Mouse (Mus musculus): ENCODE data around the gene Rhot2.
"Not testable (repeated sequence)": the region's sequence is repeated elsewhere in the genome, so short reads cannot be mapped to it uniquely, and the experiment has no call there.

Rhot2 gene

DNA sequence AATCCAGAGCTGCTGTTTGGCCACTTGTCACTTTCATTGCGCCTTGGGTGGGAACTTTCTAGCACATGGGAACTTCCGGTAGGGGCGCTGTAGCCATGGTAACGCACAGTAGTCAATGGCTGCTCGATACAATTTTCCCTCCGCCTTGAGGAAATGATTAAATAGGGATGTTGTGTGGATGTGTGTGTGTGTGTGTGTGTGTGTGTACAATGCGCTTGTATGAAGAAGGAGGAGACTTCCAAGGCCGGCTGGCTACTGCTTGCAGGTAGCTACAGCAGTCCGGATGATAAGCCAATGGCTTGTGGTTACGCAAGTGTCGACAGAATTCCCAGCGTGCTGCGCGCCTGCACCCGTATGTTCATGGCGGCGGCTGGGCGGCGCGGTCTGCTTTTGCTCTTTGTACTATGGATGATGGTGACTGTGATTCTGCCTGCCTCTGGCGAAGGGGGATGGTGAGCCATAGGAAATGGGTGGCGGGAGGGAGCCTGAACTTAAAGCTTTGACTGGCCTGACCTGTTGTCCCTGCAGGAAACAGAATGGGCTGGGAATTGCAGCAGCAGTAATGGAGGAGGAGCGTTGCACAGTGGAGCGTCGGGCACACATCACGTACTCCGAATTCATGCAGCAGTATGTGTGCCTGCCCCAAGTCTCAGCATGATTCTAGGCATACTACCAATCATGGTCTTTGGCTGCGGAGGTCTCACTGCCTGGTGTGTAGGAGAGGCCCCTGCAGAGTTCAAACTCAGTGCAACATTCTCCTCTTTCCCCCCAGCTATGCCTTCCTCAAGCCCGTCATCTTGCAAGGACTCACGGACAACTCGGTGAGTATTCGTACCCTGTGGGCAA lies 15.7 kb downstream of the Rhot2 start, which contains the start of gene Jmjd8:
Gene Jmjd8, plus strand, starts transcription at position 156 of the 846 bp plus-strand sequence.
- peak; percentile 73 to 75 for DNase-seq (ENCODE audit: low spot score in 2 of 2)

DNA sequence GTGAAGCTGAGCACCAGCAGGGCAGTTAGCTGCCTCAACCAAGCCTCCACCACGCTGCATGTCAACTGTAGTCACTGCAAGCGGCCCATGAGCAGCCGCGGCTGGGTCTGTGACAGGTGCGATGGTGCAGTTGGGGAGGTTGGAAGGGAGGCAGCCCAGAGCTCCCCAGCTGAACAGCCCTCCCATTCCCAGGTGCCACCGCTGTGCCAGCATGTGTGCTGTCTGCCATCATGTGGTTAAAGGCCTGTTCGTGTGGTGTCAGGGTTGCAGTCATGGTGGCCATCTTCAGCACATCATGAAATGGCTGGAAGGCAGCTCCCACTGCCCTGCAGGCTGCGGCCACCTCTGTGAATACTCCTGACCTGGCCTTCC lies 16.4 kb downstream of the Rhot2 start:
- DNase-seq (ENCODE audit: low spot score in 2 of 2): no peak

DNA sequence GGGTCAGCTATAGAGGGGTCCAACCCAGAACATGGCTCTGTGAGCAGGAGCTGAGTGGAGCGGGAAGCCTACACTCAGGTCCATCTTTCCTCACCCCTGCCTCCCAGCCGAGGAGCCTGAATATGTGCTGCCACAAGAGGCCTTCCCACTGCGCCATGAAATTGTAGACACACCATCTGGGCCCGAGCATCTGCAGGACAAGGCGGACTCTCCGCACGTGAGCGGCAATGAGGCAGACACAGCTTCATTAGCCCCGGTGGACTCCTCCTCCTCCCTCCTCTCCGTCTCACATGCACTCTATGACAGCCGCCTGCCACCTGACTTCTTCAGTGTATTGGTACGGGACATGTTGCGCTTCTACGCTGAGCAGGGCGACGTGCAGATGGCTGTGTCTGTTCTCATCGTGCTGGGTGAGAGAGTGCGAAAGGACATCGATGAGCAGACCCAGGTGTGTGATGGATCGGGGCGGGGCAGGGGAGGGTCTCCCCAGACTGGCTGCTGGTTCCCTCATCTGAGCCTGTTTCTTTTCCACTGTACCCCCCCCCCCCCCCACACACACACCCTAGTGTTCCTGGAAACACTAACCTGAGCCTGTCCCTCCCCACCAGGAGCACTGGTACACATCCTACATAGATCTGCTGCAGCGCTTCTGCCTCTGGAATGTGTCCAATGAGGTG lies 17.0 kb downstream of the Rhot2 start:
- no peak for DNase-seq (ENCODE audit: low spot score in 2 of 2)

DNA sequence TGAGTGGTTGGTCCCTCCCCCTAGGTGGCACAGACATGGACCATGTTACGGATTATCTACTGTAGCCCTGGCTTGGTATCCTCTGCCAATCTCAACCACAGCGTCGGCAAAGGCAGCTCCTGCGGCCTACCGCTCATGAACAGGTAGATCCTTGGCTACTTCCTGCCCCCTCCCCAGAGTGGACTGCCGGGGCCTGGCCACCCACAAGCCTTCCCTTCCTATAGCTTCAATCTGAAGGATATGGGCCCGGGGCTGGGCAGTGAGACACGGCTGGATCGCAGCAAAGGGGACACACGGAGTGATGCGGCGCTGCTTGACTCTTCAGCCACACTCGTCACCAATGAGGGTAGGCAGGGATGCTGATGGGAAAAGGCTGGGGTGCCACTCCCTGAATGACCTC lies 17.6 kb downstream of the Rhot2 start:
- no peak for DNase-seq (ENCODE audit: low spot score in 2 of 2)

DNA sequence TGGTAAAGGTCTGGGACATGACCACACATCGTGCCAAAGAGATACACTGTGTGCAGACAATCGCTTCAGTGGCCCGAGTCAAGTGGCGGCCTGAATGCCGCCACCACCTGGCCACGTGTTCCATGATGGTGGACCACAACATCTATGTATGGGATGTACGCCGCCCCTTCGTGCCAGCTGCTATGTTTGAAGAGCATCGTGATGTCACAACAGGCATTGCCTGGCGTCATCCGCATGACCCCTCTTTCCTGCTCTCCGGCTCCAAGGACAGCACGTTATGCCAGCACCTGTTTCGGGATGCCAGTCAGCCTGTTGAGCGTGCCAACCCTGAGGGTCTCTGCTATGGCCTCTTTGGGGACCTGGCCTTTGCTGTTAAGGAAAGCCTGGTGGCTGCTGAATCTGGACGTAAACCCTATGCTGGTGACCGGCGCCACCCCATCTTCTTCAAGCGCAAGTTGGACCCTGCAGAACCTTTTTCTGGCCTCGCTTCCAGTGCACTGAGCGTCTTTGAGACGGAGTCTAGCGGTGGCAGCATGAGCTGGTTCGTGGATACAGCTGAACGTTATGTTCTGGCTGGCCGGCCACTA lies 18.6 kb downstream of the Rhot2 start:
- no peak for DNase-seq (ENCODE audit: low spot score in 2 of 2)

DNA sequence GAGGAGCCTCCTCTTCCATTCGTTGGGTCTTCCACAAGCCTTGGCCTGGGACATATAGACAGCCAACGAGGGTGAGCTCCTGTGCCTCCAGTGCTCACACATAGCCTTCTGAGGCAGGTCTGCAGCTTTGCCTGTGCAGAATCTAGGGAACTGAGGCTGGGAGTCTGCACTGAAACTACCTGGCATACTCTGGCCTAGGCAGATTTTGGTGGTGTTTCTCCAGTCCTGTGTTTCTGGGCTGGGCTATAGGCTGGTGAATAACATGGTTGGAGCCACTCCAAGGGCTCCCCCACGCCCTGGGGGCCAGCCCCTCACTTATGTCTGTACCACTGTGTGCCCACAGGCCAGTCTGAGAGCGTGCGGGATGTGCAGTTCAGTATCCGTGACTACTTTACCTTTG lies 19.3 kb downstream of the Rhot2 start:
- DNase-seq (ENCODE audit: low spot score in 2 of 2): no peak

DNA sequence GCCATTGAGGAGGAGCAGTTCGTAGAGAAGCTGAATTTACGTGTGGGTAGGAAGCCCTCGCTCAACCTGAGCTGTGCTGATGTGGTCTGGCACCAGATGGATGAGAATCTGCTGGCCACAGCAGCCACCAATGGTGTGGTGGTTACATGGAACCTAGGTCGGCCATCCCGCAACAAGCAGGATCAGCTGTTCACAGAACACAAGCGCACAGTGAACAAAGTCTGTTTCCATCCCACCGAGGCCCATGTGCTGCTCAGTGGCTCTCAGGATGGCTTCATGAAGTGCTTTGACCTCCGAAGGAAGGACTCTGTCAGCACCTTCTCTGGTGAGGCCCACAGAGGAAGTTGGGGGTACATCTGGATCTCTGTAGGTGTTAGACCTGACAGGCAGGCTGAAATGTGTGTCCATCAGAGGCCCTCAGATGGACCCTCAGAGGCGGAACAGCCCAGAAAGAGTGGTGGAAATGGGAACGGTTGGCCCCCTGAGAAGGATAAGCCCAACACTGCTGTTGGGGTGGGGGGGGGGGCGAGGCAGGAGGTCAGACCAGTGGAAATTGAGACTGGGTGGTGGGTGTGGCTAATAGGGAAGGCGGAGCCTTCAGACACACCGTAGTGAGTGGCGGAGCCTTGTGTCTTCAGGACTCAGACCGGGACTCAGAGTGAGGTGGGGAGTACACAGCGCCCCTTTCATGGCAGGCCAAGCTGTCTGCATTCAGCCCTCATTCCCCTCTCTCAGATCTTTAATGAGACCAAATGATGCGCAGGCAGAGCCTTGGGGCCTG lies 20.1 kb downstream of the Rhot2 start:
- DNase-seq (ENCODE audit: low spot score in 2 of 2): no peak

DNA sequence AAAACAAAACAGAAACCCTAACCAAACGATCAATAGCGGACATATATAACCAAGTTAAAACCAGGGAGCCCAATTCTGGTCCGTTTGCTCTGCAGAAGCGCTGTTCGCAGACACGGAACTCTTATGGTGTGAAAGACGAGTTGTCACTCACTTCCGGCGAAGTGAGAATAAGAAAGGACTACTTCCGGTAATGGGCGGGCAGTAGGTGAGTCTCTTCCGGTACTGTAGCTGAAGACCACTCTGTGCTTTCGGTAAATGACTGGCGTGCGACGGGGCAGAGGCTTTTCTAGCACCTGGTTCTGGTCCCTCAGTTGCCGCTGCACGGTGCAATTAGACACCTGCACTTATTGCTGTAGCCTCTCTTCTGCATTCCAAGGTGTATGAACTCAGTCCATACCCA lies 21.2 kb downstream of the Rhot2 start, which contains the start of gene Wdr24:
Gene Wdr24, plus strand, starts transcription at position 176 of the 400 bp plus-strand sequence.
- peak in 1 of 2 experiments; percentile 68 for DNase-seq (ENCODE audit: low spot score in 2 of 2)

DNA sequence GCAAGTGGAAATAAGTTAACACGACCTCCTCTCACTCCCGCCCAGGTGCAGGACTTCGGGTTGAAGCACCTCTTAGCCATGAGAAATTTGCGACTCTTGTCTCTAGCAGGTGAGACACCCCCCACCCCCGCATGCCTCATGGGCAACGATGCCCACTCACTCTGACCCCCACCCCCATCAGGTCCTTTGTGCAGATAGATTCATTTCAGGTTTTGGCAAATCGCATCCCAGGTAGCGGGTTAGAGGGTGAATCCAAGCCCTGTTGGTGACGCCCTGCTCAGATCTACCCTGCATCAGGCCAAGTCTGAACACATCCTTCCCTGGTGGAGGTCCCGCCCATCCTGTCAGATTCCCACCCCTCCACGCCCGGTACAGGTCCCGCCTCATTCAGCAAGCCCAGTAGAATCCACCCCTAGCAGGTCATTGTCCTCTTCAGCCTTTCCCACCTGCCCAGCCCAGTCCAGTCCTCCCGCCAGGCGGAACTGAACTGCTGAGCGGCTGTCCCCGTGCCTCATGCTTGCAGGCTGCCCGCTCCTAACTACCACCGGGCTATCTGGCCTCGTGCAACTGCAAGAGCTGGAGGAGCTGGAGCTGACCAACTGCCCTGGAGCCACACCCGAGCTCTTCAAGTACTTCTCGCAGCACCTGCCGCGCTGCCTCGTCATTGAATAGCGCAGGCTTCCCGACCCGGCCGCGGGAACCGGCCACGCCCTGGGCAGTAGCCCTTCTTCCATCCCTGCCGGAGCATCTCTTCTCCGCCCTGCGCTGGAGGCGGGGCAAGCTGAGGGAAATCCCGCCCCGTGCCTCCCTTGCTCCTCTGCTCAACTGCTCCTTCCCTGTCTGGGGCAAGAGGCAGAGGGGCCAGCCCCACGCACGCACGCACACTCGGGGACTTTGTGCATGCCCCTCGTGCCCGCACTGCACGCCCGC lies 25.5 kb downstream of the Rhot2 start:
- no peak for DNase-seq (ENCODE audit: low spot score in 2 of 2)

DNA sequence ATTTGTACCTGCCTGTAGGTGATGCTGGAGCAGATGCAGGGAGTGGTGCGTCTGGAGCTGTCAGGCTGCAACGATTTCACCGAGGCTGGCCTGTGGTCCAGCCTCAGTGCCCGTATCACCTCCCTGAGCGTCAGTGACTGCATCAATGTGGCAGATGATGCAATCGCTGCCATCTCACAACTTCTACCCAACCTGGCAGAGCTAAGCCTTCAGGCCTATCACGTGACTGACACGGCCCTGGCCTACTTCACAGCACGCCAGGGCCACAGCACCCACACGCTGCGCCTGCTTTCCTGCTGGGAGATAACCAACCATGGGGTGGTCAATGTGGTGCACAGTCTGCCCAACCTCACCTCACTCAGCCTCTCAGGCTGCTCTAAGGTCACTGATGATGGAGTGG lies 27.0 kb downstream of the Rhot2 start:
- DNase-seq (ENCODE audit: low spot score in 2 of 2): no peak

DNA sequence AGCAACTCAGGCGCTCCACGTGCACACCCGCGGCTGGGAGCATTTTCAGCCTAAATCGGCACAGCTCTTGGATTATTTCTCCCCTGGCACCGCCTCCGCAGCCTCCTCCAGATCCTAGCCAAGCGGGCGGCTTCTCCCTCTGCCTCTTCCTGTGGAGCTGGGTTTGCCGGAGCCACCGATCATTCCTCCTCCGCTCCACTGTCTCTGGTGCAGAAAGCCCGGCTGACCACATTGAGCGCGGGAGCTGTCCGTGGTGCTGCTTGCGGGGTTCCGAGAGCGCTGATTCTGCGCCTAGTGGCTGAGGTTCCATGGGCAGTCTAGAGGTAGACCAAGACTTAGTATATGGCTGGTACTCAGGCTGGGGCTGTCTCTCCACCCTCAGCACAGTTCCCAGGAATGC lies 31.2 kb downstream of the Rhot2 start:
- peak; percentile 65 to 74 for DNase-seq (ENCODE audit: low spot score in 2 of 2)

DNA sequence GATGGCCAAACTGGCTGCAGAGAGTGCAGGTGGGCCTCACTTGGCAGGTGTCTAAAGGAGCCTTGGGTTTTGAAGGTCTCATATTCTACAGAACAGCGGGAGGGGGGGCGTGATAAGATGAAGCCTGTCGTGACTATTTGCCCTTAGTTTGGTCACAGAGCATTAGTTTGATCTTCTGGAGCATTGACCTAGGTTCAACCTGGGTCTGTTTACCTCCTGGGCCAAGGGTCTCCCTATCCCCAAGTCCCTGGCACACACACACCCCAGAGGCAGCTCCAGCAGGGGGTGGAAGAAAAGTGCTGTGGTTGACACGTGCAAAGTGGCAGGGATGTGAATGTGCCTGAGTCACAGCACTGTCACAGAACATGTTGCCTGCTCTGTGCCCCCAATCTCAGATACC lies 33.8 kb downstream of the Rhot2 start:
- no peak for DNase-seq (ENCODE audit: low spot score in 2 of 2)

DNA sequence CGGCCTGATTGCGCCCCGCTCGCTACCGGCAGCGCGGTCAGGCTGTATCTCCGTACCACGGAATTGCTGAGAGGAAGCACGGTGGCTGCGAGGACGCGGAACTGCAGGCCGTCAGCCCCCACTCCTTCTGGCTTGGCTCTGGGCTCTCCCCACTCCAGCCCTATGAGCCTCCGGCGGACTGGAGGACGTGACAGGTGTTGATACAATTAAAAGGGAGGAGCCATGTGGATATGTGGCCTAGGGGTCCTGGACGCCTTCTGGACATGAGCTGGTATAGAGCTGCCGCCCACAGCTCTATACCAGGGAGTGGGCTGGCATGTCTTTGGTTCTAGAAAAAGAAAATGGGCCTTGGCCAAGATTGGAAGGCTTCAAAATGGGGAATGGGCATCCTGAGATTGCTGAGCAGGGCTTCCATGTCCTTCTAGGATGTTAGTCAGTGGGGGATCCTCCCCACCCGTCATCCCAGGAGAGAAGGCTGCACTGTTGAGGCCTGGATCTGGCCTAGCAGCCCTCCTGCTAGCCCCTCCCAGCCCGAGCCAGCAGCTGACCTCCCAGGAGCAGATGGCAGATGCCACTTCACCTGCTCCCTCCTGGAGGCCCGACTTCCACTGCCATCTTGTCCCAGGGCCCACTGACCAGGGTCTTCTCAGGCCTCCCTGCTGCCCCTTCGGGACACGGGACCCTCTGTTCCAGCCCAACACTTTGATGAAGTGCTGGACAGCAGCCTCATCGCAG lies 34.9 kb downstream of the Rhot2 start:
- DNase-seq (ENCODE audit: low spot score in 2 of 2): no peak

DNA sequence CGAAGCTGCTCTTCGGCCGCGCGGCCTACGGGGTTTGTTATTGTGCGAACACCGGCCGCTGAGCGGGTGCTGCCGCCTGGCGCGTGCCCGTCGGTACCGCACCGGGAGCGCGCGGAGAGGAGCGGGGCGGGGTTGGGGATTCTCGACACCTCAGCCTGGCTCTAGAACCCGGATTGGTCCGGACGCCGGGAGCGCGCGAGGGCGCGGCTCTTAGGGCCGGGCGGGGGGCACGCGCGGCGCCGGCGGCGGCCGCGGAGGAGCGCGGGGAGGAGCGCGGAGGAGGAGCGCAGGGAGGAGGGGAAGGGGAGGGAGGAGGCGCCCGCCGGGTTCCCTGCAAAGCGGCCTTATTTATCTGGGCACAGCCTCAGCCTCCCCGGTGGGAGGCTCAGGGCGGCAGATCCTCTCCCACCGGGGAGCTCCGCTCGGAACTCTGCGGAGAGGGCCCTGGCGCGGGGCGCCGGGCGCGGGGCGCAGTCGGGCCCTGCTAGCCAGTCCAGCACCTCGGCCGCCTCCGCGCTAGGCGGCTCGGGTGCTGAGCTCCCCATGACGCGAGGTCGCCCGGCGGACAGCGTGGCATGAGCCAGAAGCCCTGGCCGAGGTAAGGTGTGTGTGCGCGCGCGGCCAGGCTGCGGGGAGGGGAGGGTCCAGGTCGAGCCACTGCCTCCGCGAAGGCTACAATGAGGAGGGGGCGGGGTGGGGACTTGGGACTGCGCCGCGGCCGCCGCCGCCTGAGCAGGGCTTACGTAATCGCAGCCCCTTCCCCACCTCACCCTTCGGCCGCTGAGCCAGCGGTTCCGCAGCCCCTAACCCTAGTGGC lies 35.7 kb downstream of the Rhot2 start, which contains the start of gene Fbxl16:
Gene Fbxl16, plus strand, starts transcription at position 297 of the 817 bp plus-strand sequence.
- DNase-seq (ENCODE audit: low spot score in 2 of 2): peak; percentile 77 to 82

DNA sequence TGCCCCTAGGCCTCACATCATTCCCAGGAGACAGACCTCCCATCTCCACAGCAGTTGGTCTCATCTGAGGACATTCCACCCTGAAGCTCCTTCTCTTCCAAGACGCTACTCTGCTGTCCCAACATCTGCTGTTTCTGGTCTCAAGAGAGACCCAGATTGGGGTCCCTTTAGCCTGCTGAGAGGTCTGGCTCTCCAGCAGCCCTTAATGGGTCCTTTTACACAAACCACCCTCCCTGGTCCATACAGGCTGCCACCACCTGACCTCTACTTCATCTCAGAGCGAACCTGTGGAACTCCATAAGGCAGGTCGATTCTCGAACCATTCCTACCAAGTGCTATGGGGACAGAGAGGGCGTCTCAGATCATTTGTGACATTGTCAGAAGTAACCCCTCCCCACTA lies 36.6 kb downstream of the Rhot2 start:
- no peak for DNase-seq (ENCODE audit: low spot score in 2 of 2)

DNA sequence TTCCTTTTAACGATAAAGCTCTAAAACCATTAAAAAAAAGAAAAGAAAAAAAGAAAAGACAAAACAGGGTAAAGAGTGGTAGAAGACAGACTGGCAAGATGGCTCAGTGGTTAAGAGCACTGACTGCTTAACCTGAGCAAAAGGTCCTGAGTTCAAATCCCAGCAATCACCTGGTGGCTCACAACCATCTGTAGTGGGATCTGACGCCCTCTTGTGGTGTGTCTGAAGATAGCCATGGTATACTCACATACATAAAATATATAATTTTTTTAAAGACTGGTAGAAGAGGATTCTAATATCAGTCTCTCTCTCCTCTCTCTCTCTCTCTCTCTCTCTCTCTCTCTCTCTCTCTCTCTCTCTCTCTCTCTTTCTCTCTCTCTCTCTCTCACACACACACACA lies 37.2 kb downstream of the Rhot2 start:
- not testable (repeated sequence) for DNase-seq (ENCODE audit: low spot score in 2 of 2)

DNA sequence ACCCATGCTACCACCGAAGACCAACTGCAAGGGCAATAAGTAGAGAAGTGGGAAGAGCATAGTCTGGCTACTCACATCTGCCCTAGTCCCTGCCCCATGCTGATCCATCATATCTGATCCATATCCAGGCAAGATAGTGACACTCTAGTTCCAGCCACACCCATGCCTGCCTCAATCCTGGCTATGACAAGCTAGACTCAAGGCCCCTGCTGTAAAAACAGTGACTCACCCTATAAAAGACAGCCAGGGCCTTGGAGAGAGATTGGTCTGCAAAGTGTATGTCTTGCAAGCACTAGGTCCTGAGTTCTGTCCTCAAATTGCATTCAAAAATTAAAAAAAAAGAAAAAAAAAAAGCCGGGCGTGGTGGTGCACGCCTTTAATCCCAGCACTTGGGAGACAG lies 38.1 kb downstream of the Rhot2 start:
- no peak for DNase-seq (ENCODE audit: low spot score in 2 of 2)

DNA sequence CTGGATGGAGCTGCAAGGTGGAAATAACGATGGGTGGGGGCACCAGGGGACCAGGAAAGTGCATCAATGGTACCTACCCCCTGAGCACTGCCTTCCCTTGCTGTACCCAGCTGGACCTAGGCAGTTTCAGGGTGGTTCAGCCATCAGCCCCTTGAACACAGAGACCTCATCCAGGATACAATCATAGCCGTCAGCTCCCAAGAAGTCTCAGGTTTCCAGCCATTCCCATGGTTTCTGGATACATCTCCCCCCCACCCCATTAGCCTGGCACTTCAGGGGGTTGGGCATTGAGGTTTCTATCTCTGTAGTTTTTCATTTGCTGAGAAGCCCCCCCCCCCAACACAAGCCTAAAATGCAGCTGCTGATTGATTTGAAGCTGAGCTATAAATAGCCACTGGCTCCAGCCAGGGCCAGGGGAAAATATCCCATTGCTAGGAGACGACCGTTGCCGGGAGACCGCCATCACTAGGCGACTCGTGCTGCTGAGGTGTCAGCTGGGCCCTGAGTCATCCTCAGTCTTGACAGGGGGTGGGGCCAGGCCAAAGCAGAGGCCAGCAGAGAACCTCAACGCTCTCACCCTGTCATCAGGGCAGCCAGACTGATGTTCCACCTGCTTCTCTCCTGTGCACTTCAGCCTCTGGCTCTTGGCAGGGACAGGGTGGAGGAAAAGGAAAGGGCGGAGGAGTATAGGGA lies 41.7 kb downstream of the Rhot2 start:
- DNase-seq (ENCODE audit: low spot score in 2 of 2): peak; percentile 62 to 63

DNA sequence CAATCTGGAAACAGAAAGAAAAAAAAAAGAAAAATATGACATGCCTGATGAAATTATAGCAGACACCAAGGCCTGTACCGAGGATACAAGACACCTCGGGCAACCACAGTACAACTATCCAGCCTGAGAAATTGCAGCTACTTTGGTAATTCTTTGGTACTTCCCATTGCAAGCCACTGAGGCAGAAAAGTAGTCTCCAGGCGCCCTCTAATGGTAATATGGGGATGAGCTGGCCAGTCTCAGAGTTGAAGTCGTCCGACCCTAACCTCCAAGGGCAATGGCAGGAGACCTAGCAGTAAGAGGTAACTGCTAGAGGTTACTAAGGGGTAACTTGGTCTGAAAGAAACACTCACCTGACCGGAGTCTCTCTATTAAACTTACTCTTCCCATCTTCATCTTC lies 43.6 kb downstream of the Rhot2 start:
- DNase-seq (ENCODE audit: low spot score in 2 of 2): peak in 1 of 2 experiments; percentile 62
